Mouse (Mus musculus) T-helper 2 cell (primary cell): ENCODE results near the gene Mmp25.

Experiments used
- in situ Hi-C: fragments of 300-600 bp; cut with MboI, MseI; formaldehyde crosslinking; loops from one replicate; pipeline ENCODE4 v1.15.1; 2025; ENCODE audit warnings: high pct_unique_total_duplicates

The Mmp25 gene

DNA sequence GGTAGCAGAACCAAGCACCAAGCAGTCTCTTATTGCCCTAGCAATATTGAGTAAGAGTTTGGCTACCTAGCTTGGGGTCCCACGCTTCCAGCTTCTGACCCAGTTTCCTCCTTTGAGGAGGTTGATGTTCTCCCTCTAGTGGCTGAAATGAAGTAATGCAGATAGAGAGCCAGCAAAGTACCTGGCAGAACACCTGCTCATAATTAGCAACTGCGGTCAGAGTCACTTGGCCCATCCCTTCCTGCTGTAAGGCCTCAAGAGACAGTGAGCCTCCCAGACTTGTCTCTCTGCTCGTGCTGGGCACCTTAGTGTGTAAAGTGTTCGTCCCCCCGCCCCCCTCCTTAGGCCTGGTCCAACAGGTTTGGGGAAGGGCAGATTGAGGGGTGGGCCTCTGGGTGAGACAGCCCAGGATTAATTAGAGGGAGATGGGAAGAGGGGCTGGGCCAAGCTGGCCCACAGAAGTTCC is 19.5 kb upstream of the Mmp25 start:
- in situ Hi-C loops = no loop called here

DNA sequence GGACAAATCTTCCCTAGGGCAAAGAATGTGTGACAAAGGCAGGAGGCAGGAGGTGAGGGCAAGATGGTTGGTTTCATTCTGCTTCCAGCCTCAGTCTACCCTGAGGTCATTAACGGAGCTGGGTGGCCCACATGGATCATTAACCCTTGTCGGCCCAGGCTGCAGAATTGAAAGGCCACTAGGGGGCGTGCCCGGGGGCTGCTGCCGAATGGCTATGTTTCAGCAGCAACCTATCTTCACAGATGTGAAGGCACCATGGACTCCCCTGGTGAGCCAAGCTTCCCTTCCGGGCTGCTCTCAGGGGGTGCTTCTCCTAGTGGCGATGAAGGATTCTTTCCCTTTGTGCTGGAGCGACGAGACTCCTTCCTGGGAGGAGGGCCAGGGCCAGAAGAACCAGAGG is 16.4 kb upstream of the Mmp25 start:
- in situ Hi-C loops = no loop called here

DNA sequence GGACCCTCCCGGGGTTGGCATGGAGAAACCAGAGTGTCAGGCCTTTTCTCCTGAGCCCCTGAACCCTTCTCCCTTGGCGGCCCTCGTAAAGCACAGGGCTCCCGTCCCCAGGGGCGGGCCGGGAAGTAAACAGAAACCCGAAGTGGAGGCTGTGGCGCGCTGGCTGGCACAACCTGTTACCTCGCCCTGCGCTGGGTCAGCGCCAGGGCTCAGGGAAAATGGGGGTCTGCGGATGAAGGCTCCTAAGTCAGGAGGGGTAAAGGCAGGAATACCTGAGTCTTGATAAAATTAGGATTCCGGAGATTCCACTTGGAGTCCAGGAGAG is 15.8 kb upstream of the Mmp25 start:
- in situ Hi-C loops = no loop called here

DNA sequence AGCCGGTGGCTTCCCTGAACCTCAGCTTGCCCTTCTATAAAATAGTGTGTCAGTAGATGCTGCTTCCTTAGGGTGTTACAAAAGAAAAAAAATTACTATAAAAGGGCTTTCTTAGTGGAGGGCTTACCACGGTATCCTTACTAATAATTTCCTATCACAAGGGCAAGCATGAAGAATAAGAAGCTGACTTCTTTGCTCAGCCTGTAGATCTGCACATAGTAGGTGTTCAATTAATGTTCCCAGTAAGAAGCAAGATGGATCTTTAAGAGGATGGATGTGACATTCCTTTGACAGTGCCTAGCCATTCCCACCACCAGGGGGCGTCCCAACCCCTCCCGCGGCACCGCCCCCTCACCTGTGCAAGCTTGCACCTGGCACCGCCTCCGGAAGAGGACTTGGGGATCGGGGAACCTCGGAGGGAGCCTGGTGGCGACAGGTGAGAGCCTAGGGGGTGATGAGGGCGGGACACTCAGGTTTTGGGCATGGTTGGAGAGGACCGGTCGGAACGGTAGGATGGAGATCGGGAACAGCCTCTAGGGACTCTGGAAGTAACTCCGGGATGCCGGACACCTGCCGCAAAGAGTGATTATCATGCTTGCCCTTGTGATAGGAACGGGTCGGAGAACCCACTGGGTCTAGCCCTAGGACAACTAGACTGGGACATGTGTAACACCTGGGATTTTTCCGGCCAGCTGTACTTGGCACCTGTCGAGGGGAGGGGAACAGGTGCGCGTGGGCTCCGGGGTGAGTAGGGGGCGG is 15.2 kb upstream of the Mmp25 start, which contains the start of gene Bicdl2:
Gene Bicdl2, plus strand, starts transcription at position 390 of the 759 bp plus-strand sequence.
- in situ Hi-C loops = no loop called here

DNA sequence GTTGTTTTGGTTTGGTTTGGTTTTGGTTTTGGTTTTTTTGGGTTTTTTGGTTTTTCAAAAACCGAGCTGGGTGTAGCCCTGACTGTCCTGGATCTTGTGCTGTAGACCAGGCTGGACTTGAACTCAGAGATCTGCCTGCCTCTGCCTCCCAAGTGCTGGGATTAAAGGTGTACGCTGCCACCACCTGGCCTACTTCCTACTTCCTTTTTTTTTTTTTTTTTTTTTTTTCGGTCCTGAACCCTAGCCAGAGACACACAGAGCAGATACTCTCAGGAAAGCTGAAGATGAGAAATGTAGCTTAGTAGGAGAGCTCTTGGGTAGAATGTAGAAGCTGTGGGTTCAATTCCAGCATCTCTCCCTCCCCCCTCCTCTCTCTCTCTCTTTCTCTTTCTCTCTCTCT is 13.4 kb upstream of the Mmp25 start:
- in situ Hi-C loops = no loop called here

DNA sequence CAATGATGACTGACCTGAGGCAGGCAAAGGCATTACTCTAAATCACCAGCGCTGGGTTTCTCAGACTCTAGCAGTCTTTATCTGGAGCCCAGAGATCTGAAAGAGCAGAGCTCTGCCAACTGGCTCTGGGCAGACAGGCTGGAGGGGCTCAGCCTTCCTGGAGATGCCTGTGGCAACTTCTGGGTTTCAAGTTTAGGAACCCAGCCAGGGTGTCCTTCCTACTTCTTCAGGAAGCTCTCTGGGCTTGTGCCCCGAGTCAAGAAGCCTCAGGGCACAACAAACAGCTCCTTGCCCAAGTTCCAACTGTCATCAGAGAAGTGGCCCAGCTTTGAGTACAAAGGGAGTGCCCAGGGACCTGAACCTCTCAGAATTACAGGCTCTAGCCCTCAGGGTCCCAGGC is 9.3 kb upstream of the Mmp25 start:
- in situ Hi-C loops = no loop called here

DNA sequence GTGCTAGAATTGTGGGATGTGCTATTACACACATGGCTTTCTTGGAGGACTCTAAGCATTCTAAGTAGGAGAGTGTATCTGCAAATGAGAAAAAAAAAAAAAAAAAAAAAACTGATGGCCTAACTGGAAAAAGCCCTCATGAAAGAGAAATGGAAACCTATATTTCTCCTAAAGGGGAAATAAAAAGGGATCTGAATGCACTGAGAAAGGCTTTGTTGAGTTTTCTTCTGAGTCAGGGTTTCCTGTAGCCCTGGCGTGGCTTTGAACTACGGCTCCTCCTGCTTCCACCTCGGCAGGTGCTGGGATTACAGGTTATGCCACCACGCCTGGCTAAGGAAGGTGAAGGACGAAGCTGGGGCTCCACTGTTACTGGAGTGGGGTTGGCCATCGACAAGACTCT is 8.9 kb upstream of the Mmp25 start:
- in situ Hi-C loops = no loop called here

DNA sequence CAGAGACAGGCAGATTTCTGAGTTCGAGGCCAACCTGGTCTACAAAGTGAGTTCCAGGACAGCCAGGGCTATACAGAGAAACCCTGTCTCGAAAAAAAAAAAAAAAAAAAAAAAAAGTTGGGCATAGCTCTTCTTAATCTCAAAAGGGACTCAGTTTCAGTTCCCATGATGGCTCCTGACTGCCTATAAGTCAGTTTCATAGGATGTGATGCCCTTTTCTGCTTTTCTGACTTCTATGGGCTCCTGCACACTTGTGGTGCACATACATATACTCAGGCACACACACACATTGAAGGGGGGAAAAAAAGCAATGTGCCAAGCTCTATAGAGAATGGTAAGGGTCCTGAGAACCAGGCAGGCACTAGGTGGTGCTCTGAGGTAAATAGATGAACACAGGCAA is 8.2 kb upstream of the Mmp25 start:
- in situ Hi-C loops = no loop called here

DNA sequence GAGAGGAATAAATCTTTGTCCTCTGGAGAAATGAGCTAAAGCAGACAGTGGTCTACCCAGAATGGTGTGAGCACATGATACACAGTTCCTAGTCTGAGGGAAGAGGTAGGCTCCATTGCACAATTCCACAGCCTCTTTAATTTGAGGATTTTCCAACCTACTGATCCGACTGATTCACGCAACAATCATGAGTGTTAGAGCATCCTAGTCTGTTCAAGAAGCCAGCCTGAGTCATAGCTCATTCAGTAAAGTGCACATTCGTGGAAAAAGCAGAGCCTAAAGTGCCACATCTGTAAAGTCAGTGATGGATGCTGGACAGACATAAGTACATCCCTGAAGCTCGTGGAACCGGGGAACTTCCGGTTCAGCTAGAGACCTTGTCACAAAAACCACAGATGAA is 6.3 kb upstream of the Mmp25 start:
- in situ Hi-C loops = no loop called here

DNA sequence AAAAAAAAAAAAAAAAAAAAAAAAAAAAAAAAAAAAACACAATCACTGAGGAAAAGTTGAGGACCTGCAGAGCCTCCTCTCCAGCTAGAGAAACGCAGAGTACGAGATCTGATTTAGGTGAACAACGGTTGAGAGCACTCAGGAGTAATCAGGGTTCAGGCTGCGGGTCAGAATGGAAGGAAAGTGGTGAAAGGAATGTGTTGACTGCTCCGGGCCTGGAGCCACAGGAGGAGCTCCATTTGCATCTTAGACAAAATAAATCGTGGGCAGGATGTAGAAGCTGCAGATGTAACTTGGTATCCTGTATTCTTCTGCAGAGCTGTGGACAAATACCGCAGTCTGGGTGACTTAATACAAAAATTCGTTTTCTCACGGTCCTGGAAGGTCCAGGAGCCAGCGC is 817 bp upstream of the Mmp25 start:
- in situ Hi-C loops = no loop called here

DNA sequence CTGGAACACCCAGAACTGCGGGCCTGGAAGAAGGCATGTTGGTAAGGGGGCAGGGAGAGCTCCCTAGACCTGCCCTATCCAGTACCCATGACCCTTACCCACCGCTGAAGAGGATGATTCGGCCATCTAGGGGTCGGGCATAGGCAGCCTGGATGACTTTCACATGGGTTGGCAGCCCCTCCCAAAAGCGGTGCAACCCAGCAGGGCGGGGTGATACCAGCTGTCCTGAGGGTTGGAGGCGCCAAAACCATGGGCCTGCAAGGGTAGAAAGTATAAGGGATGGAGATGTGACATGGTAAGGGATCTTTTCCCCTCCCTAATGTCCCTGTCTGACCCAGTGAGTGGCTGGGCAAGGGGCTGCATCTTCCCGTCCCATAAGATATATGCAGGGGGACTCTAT is 13.8 kb downstream of the Mmp25 start:
- in situ Hi-C loops = no loop called here

DNA sequence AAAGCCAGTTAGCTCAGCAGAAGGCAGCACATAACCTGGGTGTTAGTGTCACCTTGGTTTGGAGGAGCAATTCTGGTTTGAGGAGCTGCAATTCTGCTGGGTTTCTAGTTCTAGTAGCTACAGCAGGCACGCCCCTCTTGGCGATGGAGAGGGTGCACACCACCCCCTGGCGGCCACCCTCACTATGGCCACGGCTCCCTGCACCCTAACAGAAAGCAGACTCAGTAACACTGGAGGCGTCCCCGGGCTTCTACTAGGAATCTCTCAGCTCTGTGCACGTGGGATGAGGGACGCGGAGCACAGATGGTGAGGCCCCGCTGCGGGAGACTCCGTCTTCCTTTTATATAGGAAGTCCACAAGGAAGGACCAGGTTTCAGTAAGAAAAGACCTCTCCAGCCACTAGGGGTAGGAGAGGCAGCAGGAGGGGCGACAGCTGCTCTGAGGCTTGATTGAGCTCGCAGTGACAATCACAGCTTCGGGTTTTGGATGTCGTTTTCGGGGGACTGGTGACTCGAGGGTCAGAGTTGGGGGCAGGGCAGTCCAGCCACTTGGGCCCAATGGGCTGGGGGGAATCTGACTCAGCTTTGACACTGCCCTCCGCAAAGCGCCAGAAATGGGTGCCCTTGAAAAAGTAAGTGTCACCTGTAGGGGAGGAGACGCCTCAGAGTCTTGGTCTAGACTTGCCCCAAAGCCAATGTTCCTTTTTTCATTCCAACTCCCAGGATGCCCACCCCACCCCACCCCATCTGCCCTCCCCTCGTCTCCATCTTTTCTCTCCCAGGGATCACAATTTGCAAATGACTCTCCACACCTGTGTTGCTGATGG is 14.7 kb downstream of the Mmp25 start:
- in situ Hi-C loops = no loop called here

DNA sequence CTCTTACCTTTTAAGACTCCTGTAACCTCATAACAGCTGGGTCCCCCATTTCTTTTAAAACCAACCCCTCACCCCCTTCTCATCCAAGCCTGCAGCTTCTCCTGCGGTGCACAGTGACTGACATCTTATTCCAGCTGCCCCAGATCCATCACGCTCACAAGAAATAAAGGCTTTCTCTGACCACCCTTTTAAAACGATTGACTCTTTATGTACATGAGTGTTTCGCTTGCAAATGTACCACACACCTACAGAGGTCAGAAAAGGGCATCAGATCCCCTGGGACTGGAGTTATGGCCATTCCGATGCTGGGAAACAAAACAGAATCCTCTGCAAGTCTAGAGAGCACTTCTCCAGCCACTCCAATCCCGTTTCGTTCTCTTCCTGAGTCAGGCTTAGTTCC is 17.3 kb downstream of the Mmp25 start:
- in situ Hi-C loops = no loop called here

DNA sequence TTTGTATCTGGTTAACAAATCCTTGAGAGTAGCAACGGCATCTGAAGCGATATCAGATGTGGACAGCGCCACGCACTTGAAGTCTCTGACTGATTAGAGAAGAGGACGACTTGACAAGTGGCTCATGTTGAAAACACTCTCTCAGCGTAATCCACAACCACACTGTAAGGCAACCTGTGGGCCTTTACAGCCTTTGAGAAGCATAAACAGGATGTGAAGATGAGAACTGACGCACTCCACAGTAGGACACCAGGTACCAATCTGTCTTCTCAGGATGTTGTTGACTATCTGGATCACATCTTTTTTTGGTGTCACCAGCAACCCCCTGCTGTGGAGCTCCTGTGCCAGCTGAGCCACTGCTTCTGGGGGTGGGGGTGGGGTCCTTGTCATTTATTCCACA is 24.7 kb downstream of the Mmp25 start:
- in situ Hi-C loops = no loop called here

DNA sequence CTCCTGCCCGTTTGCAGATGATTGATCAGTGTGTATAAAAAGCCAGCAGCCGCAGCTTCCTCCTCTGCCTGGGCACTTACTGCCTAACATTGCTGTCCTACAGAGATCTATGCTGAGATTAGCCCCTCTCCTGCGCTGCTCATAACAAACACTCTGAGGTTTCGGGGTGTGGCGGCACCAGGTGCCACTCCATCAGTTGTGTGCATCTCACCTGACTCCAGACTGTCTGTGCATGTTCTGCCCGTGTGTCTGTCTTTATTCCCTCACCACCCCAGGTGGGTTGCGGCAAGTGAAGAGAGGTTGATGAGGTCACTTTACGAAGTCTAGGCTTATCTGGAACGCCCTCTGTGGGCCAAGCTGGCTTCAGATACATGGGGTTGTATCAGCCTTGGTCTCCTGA is 28.0 kb downstream of the Mmp25 start:
- in situ Hi-C loops = no loop called here

DNA sequence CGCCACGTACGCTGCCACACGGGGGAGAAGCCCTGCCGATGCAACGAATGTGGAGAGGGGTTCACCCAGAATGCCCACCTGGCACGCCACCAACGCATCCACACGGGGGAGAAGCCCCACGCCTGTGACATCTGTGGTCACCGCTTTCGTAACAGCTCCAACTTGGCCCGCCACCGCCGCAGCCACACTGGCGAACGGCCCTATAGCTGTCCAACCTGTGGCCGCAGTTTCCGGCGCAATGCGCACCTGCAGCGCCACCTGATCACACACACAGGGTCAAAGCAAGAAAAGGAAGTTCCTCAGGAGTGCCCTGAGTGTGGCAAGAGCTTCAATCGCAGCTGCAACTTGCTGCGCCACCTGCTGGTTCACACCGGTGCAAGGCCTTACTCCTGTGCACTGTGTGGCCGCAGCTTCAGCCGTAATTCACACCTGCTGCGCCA is 34.7 kb downstream of the Mmp25 start:
- in situ Hi-C loops = no loop called here

DNA sequence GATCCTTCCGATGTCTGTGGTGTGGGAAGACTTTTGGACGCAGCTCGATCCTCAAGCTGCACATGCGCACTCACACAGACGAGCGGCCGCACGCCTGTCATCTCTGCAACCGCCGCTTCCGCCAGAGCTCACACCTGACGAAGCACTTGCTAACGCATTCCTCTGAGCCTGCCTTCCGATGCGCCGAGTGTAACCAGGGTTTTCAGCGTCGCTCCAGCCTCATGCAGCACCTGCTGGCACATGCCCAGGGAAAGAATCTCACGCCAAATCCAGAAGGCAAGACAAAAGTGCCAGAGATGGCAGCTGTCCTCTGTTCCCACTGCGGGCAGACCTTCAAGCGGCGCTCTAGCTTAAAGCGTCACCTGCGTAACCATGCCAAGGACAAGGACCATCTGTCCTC is 35.5 kb downstream of the Mmp25 start:
- in situ Hi-C loops = no loop called here

DNA sequence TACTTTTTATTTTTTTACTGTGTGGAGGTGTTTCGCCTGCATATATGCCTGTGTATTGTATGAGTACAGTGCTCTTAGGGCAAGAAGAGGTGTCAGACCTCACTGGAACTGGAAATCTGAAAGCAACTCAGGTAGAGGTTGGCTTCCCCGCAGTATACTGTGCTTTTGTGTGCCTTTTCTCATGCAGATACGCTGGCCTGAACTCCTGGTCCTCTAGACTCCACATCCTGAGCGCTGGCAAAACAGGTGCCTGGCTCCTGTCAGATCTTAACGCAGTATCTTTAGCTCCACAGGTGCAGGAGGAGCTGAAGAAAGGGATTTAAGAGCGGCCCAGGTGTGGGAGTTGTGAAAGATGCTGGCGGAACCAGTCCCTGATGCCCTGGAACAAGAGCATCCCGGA is 39.9 kb downstream of the Mmp25 start:
- in situ Hi-C loops = no loop called here

DNA sequence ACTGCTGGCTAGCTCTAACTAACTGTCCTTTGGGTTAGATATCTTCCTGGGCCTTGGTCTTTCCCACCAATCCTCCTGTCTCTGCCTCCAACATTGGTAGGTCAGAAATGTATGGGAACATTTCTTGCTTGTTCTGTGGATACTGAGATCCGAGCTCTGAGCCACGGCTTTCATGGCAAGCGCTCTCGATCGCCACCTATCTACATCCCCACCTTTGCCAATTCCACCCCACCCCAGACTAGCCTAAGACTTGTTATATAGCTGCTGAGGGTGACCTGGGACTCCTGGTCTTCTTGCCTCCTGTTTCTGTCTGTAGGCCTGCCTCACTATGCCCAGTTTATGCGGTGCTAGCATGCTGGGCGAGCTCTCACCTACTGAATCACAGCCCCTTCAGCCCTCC is 40.7 kb downstream of the Mmp25 start:
- in situ Hi-C loops = loop anchor here (5.0 kb wide), 1 partner anchor 37 kb away; no protein-coding TSS in a partner anchor

DNA sequence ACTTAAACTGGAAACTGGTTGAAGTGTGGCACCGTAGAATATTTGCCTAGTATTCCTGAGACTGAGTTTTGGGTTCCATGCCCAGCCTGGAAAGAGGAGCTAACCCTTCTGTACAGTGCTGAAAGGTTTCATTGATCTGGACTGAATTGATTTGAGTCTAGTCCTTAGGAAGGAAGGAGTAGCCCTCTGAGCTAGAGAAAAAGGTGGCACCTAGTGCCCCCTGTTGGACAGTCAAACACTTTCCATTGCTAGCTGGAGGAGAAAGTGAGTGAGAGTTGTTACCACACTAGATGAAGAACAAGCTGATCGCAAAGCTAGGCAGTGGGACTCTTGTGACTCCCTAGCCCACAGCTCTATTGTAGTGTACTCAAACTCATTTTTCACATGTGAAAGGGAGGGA is 41.5 kb downstream of the Mmp25 start:
- in situ Hi-C loops = loop anchor here (5.0 kb wide), 1 partner anchor 36 kb away; no protein-coding TSS in a partner anchor

DNA sequence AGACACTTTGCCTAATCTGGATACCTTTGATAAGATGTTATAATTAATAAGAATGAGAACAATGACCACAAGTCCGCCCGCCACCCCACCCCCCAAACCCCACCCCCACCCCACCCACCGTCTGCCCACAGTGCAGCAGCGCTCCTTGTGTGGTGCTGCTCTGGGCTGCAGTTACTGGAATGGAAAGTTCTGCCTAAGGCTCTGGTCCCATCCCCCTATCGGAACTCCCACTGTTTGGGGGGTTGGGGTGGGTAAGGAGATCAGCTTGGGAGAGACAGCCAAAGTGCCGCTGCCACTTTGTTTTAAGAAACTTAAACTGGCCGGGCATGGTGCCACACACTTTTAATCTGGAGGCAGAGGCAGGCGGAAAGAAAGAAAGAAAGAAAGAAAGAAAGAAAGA is 42.0 kb downstream of the Mmp25 start:
- in situ Hi-C loops = loop anchor here (5.0 kb wide), 1 partner anchor 36 kb away; no protein-coding TSS in a partner anchor

DNA sequence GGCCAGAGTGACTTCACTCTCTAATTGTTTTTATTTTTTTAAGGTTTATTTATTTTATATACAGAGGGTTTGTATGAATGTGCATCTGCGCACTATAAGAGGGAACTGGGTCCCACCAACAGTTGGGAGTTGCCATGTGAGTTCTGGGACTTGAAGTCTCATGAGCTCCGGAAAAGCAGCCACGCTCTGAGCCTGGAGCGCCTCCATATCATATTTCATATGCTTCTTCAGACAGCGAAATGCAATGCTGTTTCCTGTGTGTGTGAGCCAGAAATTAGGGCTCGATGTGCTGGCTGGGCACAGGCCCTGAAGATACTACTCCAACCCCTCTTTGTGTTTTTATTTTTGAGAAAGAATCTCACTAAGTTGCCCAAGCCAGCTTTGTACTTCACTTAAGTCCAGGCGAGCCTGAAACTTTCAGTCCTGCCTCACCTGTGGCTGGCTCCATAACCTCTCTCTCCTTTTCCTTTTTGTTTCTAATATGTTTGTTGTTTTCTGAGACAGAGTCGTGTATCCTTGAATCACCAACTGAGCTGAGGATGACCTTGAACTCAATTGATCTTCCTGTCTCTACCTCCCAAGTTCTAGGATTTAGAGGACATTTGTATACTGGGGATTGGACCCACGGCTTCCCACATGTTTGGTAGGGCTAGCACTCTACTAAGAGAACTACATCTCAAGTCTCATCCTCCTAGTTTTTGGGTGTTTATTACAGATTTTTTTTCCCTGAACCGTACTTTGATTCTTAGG is 43.1 kb downstream of the Mmp25 start:
- in situ Hi-C loops = loop anchor here (5.0 kb wide), 1 partner anchor 35 kb away; no protein-coding TSS in a partner anchor
